Mouse (Mus musculus) intestine, postnatal 0 days (tissue): ENCODE measurements at regions not wholly inside any gene's neighbourhood (a gene's known extent, or its start where the extent isn't known, plus 50 kb on each side); places are given as distances from the start of the nearest gene placed in this dataset.

Experiments used
- ATAC-seq: fragments of 200-750 bp; cut with Nextera tagmentation; 2 replicates; pipeline ENCODE4 v1.8.0; 2017; ENCODE audit warnings: mild to moderate bottlenecking, moderate TSS enrichment, moderate library complexity
- H3K27ac ChIP-seq: fragments of 300-500 bp; sonication (generic); 2 replicates; pipeline ENCODE4 v1.5.1; 2014; ENCODE audit warnings: mild to moderate bottlenecking, low read depth, low read length, moderate library complexity
- H3K27me3 ChIP-seq: fragments of 300-500 bp; sonication (generic); replicated peaks from 2 replicates; pipeline ENCODE4 v1.6.1; 2014; ENCODE audit warnings: low read length, mixed read lengths; ENCODE audit not compliant: control insufficient read depth, insufficient read depth
- H3K36me3 ChIP-seq: fragments of 300-500 bp; sonication (generic); 2 replicates; pipeline ENCODE4 v1.6.1; 2014; ENCODE audit warnings: mild to moderate bottlenecking, moderate library complexity; ENCODE audit not compliant: control insufficient read depth, insufficient read depth
- H3K4me1 ChIP-seq: fragments of 300-500 bp; sonication (generic); replicated peaks from 2 replicates; pipeline ENCODE4 v1.6.1; 2014; ENCODE audit warnings: antibody characterized with exemption, low read length, mixed read lengths; ENCODE audit not compliant: control insufficient read depth, insufficient read depth
- H3K4me2 ChIP-seq: fragments of 300-500 bp; sonication (generic); replicated peaks from 2 replicates; pipeline ENCODE4 v1.6.1; 2014; ENCODE audit warnings: low read depth, mild to moderate bottlenecking, moderate library complexity
- H3K4me3 ChIP-seq: fragments of 300-500 bp; sonication (generic); 2 replicates; pipeline ENCODE4 v1.5.1; 2014; ENCODE audit warnings: low read depth, low read length
- H3K9ac ChIP-seq: fragments of 300-500 bp; sonication (generic); 2 replicates; pipeline ENCODE4 v1.6.1; 2014; ENCODE audit warnings: mild to moderate bottlenecking, low read depth, low read length
- H3K9me3 ChIP-seq: fragments of 300-500 bp; sonication (generic); 2 replicates; pipeline ENCODE4 v1.6.1; 2016; ENCODE audit warnings: mixed run types; ENCODE audit not compliant: control insufficient read depth
- CTCF ChIP-seq: sonication (generic); IDR thresholded peaks from 2 replicates; pipeline ENCODE4 v1.5.1; 2016; ENCODE audit warnings: low read depth, mild to moderate bottlenecking, control low read depth, antibody characterized with exemption, moderate library complexity
- WGBS: fragments of 180-500 bp; shearing (Covaris S2); extraction: QIAGEN DNeasy Blood & Tissue Kit; methylation state at CpG from one replicate; pipeline ENCODE4 v1.1.7; 2014; 5-methylcytosine and 5-hydroxymethylcytosine counted together

DNA sequence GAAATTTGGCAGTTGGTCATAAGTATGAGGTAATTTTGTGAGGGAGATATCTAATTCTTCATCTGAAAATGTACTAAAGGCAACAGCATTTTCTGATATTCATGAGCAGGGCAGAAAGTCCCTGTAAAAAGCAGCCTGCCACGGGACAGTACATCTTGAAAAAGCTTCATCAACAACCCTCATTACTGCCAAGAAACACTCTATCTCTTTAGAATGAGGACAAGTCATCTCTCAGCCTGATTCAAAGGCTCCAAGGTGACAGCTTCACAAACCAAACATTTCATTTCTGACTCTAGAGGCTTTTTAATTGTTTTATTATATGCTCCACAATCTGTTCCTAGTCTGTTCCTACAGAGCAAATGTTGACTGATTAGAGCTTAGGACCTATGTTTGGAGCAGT lies 260.3 kb downstream of the Aldoart1 start:
- Histone ChIP-seq H3K4me2 (no peak overlapping the region), H3K27me3 (no peaks in the 10 kb centered on the region), H3K9me3 (no peaks in the 10 kb centered on the region), H3K36me3 (no peaks in the 10 kb centered on the region), H3K4me1 (no peaks in the 10 kb centered on the region), H3K9ac (no peak overlapping the region), H3K4me3 (no peak overlapping the region), H3K27ac (no peak overlapping the region)
- TF ChIP-seq CTCF, result no peak
- WGBS, result 35% methylated on average over 1 of the region's 1 CpGs
- ATAC-seq, result no peak

- 81% methylated on average over 1 of the region's 1 CpGs for WGBS
- no peak overlapping the region for H3K9ac ChIP-seq
- H3K27me3 ChIP-seq, result no peaks in the 10 kb centered on the region
- H3K9me3 ChIP-seq, result no peaks in the 10 kb centered on the region
- H3K4me2 ChIP-seq, result no peak overlapping the region
- no peak for ATAC-seq
- H3K27ac ChIP-seq, result no peak overlapping the region
- no peak overlapping the region for H3K4me3 ChIP-seq
- H3K36me3 ChIP-seq, result no peaks in the 10 kb centered on the region
- no peak for TF ChIP-seq CTCF
- no peaks in the 10 kb centered on the region for H3K4me1 ChIP-seq
These were observed 277.5 kb downstream of the Aldoart1 start for GRCm38 (mm10) chr4:72574946-72575345.

- Histone ChIP-seq H3K4me3 (no peak overlapping the region), H3K27ac (no peak overlapping the region), H3K4me1 (no peaks in the 10 kb centered on the region), H3K27me3 (no peaks in the 10 kb centered on the region), H3K4me2 (no peak overlapping the region), H3K9ac (no peak overlapping the region), H3K36me3 (no peaks in the 10 kb centered on the region), H3K9me3 (no peaks in the 10 kb centered on the region)
- WGBS, result 66% methylated on average over 2 of the region's 2 CpGs
- no peak for ATAC-seq
- no peak for TF ChIP-seq CTCF
These were observed 280.5 kb downstream of the Aldoart1 start for GRCm38 (mm10) chr4:72571924-72572323.

DNA sequence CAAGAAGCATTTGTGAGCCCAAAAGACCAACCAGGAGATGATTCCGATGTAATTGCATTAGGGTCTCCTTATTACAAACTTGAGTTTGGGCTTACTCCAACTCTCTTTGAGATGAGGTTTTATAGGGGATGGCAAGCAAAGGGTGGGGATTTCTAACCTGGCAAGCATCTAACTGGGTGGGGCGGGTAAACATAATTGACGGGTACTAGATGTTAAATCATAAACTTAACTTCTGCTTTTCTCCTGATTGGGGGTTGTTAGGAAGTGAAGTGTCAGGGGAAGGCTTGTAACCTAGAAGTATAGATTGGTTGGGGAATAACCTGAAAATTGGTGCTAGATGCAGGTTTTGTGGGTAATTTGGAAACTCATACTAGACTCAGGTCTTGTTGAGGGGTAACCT lies 287.2 kb downstream of the Aldoart1 start:
- no peak overlapping the region for H3K9ac ChIP-seq

GRCm38 (mm10) chr4:72562909-72563676 lies 289.3 kb downstream of the Aldoart1 start:
- Histone ChIP-seq H3K4me3 (no peak overlapping the region), H3K27me3 (no peaks in the 10 kb centered on the region), H3K27ac (no peak overlapping the region), H3K9me3 (no peaks in the 10 kb centered on the region), H3K4me2 (no peak overlapping the region), H3K36me3 (no peaks in the 10 kb centered on the region), H3K9ac (no peak overlapping the region), H3K4me1 (no peaks in the 10 kb centered on the region)
- no peak for ATAC-seq
- 26% methylated on average over 4 of the region's 4 CpGs for WGBS
- TF ChIP-seq CTCF, result no peak

More for the DNA sequence above, 287.2 kb downstream of the Aldoart1 start:
- Histone ChIP-seq H3K27me3 (no peaks in the 10 kb centered on the region), H3K9me3 (no peaks in the 10 kb centered on the region), H3K4me3 (no peak overlapping the region), H3K36me3 (no peaks in the 10 kb centered on the region), H3K27ac (no peak overlapping the region), H3K4me1 (no peaks in the 10 kb centered on the region), H3K4me2 (no peak overlapping the region)
- ATAC-seq, result no peak
- TF ChIP-seq CTCF, result no peak
- WGBS, result 68% methylated on average over 3 of the region's 3 CpGs

DNA sequence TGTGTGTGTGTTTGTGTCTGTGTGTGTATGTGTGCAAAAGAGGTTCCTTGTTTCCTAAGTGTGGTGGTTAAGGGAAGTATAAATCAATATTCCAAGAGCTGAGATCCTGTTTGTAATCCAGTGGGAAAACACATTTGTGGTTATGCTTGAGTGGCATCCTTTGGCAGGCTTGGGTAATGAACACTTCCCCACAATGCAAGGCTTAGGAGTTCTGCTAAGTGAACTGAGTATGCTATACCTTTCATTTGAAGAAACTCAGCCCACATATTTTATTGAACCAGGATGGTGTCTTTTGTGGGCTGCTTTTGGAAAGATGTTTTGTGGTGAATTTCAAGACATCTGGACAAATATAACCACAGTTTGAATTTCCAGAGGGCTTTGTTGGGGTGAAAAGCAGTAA lies 298.2 kb downstream of the Aldoart1 start:
- H3K4me2 ChIP-seq, result no peak overlapping the region
- no peaks in the 10 kb centered on the region for H3K4me1 ChIP-seq
- H3K27me3 ChIP-seq, result no peaks in the 10 kb centered on the region
- no peak overlapping the region for H3K9ac ChIP-seq
- no peak for TF ChIP-seq CTCF
- no peak for ATAC-seq
- H3K4me3 ChIP-seq, result no peak overlapping the region
- H3K27ac ChIP-seq, result no peak overlapping the region
- H3K9me3 ChIP-seq, result no peaks in the 10 kb centered on the region
- no peaks in the 10 kb centered on the region for H3K36me3 ChIP-seq
